Mouse (Mus musculus): ENCODE data around the gene Gm10197.

DNA sequence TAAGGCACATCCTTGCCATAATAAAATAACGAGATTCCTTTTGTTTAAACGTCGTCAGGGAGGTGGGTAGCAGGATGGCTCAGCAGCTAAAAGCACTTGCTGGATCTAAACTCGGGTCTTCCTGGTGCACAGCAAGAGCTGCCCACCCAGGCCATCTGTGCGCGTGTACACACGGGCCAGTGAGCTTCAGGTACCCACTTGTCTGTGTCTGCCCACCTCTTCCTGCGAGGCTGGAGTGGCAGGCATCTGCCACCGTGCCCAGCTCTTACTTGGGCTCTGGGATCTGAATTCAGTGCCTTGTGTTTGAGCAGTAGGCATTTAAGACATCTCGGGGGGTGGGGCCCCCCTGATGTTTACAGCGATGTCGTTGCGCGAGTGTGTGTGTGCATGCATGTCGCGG, 16.5 kb downstream of the Gm10197 start:
- TF ChIP-seq POLR2A (IDR thresholded peaks at IDR 0.05; ENCODE audit: low read depth, low read length) (no peak), CTCF (IDR thresholded peaks at IDR 0.05; ENCODE audit: borderline replicate concordance, insufficient read depth, low read length) (no peak)
